Mouse (Mus musculus) E14TG2a.4 (cell line): Measurements from ENCODE around the gene Zswim5.

Source experiments
- H3K27me3 ChIP-seq: 2 replicates; pipeline ENCODE4 v1.6.1; 2014; ENCODE audit warnings: low read length, control low read depth; ENCODE audit not compliant: insufficient read depth
- H3K36me3 ChIP-seq: 2 replicates; pipeline ENCODE4 v1.6.1; 2014; ENCODE audit warnings: low read length, control low read depth; ENCODE audit not compliant: insufficient read depth
- H3K4me1 ChIP-seq: replicated peaks from 2 replicates; pipeline ENCODE4 v1.6.1; 2014; ENCODE audit warnings: low read depth, low read length, control low read depth
- H3K4me3 ChIP-seq: replicated peaks from 2 replicates; pipeline ENCODE4 v1.5.1; 2014; ENCODE audit warnings: mild to moderate bottlenecking, low read length
- H3K9me3 ChIP-seq: 2 replicates; pipeline ENCODE4 v1.6.1; 2014; ENCODE audit warnings: low read length, control low read depth
- CTCF ChIP-seq: conservative IDR thresholded peaks from 2 replicates; pipeline ENCODE4 v1.5.1; 2014; ENCODE audit warnings: low read length
- NANOG ChIP-seq: IDR thresholded peaks from 2 replicates; pipeline ENCODE4 v1.6.1; 2014; ENCODE audit warnings: borderline replicate concordance, low read length, mixed read lengths
- POU5F1 ChIP-seq: IDR thresholded peaks from 2 replicates; pipeline ENCODE4 v1.6.1; 2014; ENCODE audit warnings: low read length, borderline replicate concordance

The Zswim5 gene

GRCm38 (mm10) chr4:117005611-117006400 is 128.6 kb downstream of the Zswim5 start:
- H3K9me3 ChIP-seq = no peaks in the 10 kb centered on the region
- TF ChIP-seq NANOG = no peak
- TF ChIP-seq CTCF = 0 out of 2 replicates have a peak, but pooled peaks have one; percentile 13
- H3K4me1 ChIP-seq = peaks cover 51% of the 10 kb centered on the region
- H3K4me3 ChIP-seq = no peak overlapping the region
- peaks cover 37% of the 10 kb centered on the region for H3K36me3 ChIP-seq
- H3K27me3 ChIP-seq = 0 out of 2 replicates have a peak, but pooled peaks cover 2% of the 10 kb centered on the region

- peaks cover 25% of the 10 kb centered on the region for H3K36me3 ChIP-seq
- 0 out of 2 replicates have a peak, but pooled peaks cover 2% of the 10 kb centered on the region for H3K27me3 ChIP-seq
- H3K9me3 ChIP-seq = no peaks in the 10 kb centered on the region
- H3K4me3 ChIP-seq = no peak overlapping the region
- TF ChIP-seq CTCF = no peak
- TF ChIP-seq POU5F1 = no peak
- no peak for TF ChIP-seq NANOG
- H3K4me1 ChIP-seq = peaks cover 47% of the 10 kb centered on the region
Observed at GRCm38 (mm10) chr4:117007058-117007457, 129.9 kb downstream of the Zswim5 start.

GRCm38 (mm10) chr4:117010231-117010630 is 133.1 kb downstream of the Zswim5 start:
- H3K4me3 ChIP-seq = no peak overlapping the region
- no peaks in the 10 kb centered on the region for H3K27me3 ChIP-seq
- no peak for TF ChIP-seq POU5F1
- no peak for TF ChIP-seq CTCF
- no peak for TF ChIP-seq NANOG
- H3K36me3 ChIP-seq = no peaks in the 10 kb centered on the region
- H3K9me3 ChIP-seq = no peaks in the 10 kb centered on the region
- H3K4me1 ChIP-seq = peaks cover 41% of the 10 kb centered on the region

- Histone ChIP-seq H3K4me3 (no peak overlapping the region), H3K36me3 (no peaks in the 10 kb centered on the region), H3K27me3 (no peaks in the 10 kb centered on the region), H3K9me3 (no peaks in the 10 kb centered on the region), H3K4me1 (peaks cover 13% of the 10 kb centered on the region)
- TF ChIP-seq NANOG (no peak), CTCF (no peak), POU5F1 (no peak)
Observed at GRCm38 (mm10) chr4:117013596-117013995, 136.4 kb downstream of the Zswim5 start.

GRCm38 (mm10) chr4:117014901-117015415 is 137.8 kb downstream of the Zswim5 start:
- Histone ChIP-seq H3K36me3 (no peaks in the 10 kb centered on the region), H3K9me3 (no peaks in the 10 kb centered on the region), H3K4me1 (peaks cover 17% of the 10 kb centered on the region), H3K27me3 (no peaks in the 10 kb centered on the region), H3K4me3 (no peak overlapping the region)
- no peak for TF ChIP-seq POU5F1
- TF ChIP-seq CTCF = no peak
- TF ChIP-seq NANOG = no peak

- H3K4me3 ChIP-seq = no peak overlapping the region
- no peak for TF ChIP-seq NANOG
- TF ChIP-seq CTCF = no peak
- TF ChIP-seq POU5F1 = no peak
- H3K27me3 ChIP-seq = no peaks in the 10 kb centered on the region
- peaks cover 21% of the 10 kb centered on the region for H3K36me3 ChIP-seq
- H3K9me3 ChIP-seq = no peaks in the 10 kb centered on the region
- H3K4me1 ChIP-seq = peaks cover 43% of the 10 kb centered on the region
Observed at GRCm38 (mm10) chr4:117017738-117018137, 140.6 kb downstream of the Zswim5 start.

GRCm38 (mm10) chr4:117018327-117018726 is 141.2 kb downstream of the Zswim5 start:
- peaks cover 40% of the 10 kb centered on the region for H3K4me1 ChIP-seq
- peaks cover 27% of the 10 kb centered on the region for H3K36me3 ChIP-seq
- H3K4me3 ChIP-seq = 0 out of 2 replicates have a peak overlapping the region, but pooled peaks have one; percentile 98
- H3K27me3 ChIP-seq = no peaks in the 10 kb centered on the region
- TF ChIP-seq NANOG = no peak
- TF ChIP-seq CTCF = no peak
- no peak for TF ChIP-seq POU5F1
- H3K9me3 ChIP-seq = no peaks in the 10 kb centered on the region

- TF ChIP-seq CTCF (no peak), NANOG (no peak), POU5F1 (no peak)
- Histone ChIP-seq H3K9me3 (no peaks in the 10 kb centered on the region), H3K4me1 (peaks cover 36% of the 10 kb centered on the region), H3K36me3 (peaks cover 38% of the 10 kb centered on the region), H3K4me3 (peak within 1 kb of the TSS; percentile 98), H3K27me3 (no peaks in the 10 kb centered on the region)
Observed at GRCm38 (mm10) chr4:117019206-117020134, 142.3 kb downstream of the Zswim5 start, which contains the start of gene Eif2b3. TSS of gene Eif2b3 (plus strand) at chr4:117019402.
